Mouse (Mus musculus) layer of hippocampus, postnatal 25 days (tissue): Measurements from ENCODE around the gene H2-Oa. TPM values are rescaled to one million over a fixed set of nuclear protein-coding genes. Genes with fewer than 3 reads are reported as not detected.

Experiments used
- DNase-seq, 2 experiments: peaks; one replicate each; pipeline ENCODE4 v3.0.0; 2022; ENCODE audit warnings: mixed read lengths in 2 of 2, low spot score in 1 of 2; ENCODE audit errors: extremely low spot score in 1 of 2
- total RNA-seq, 2 experiments: library from RNA; stranded (reverse); gene quantifications; 2 replicates each; pipeline ENCODE4 v1.2.3; 2021

Gene H2-Oa
- total RNA-seq, 2 experiments from 2014 or later = 0.42 to 0.45 TPM

- peak; percentile 62 to 77 for DNase-seq
Observed at GRCm38 (mm10) chr17:34121172-34121878, 29.2 kb downstream of the H2-Oa start.

DNA sequence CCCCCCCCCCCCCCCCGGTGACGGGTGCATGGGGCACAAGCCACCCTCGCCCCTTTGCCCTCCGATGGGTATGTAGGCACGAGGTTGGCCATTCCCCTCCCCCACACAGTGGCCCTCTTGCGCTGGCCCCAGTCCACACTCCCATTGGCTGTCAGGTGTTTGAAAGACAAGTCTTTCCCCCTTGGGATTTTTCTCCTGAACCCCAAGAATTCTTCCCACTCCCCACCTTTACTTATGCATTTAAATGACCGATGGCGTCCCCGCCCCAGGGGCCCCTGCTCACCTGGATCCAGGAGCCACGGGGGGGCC lies 29.7 kb downstream of the H2-Oa start:
- peak; percentile 56 to 61 for DNase-seq

GRCm38 (mm10) chr17:34122188-34122984 lies 30.2 kb downstream of the H2-Oa start, which contains the start of gene Brd2:
TSS of gene Brd2 (minus strand) at chr17:34122634.
- peak; percentile 94 to 98 for DNase-seq

GRCm38 (mm10) chr17:34123111-34123510 lies 31.0 kb downstream of the H2-Oa start:
- DNase-seq = no peak

DNA sequence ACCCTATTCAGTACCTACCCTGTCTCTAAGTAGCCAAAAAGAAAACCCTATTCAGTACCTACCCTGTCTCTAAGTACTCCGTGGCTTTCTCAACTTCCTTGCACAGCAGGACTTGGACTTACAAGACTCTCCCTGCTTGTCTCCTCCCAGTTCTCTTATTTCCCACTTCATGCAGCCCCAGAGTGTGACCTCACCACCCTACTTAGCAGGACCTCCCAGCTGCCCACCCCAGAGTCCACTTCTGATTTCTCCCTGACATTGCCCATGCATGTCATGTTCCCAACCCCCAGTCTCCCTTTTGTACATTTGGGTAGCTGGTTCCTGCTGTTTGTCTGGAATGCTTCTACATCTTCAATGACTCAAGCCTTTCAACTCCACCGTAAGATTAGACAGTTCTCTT lies 31.4 kb downstream of the H2-Oa start:
- no peak for DNase-seq

GRCm38 (mm10) chr17:34124649-34125048 lies 32.5 kb downstream of the H2-Oa start:
- DNase-seq = no peak

DNA sequence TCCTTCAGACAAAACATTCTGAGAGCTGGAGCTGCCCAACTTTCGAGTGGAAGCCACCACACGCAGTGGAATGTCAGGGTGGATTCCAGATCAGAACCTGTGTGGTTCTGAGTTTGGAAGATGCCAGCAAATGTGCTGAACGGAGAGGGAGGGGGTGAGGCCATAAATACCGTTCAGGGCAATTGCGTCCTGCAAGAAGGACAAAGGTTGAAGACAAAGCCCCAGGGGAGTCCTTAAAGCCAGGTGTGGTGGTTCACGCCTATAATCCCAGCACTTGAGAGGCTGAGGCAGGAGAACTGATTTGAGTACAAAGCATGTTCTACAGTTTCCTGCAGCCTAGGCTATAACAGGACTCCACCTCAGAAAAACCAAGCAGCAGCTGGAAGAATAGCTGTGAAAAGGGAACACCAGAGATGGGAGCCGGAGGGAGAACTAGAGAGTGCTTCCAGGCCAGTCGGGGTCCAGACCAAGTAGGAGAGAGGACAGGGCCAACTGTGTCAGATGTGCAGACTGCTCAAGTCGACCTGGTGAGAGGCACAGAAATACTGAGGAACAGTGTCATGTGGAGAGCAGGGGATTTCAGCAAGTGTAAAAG lies 34.8 kb downstream of the H2-Oa start:
- no peak for DNase-seq

- no peak for DNase-seq
Observed at GRCm38 (mm10) chr17:34127475-34127874, 35.3 kb downstream of the H2-Oa start.

DNA sequence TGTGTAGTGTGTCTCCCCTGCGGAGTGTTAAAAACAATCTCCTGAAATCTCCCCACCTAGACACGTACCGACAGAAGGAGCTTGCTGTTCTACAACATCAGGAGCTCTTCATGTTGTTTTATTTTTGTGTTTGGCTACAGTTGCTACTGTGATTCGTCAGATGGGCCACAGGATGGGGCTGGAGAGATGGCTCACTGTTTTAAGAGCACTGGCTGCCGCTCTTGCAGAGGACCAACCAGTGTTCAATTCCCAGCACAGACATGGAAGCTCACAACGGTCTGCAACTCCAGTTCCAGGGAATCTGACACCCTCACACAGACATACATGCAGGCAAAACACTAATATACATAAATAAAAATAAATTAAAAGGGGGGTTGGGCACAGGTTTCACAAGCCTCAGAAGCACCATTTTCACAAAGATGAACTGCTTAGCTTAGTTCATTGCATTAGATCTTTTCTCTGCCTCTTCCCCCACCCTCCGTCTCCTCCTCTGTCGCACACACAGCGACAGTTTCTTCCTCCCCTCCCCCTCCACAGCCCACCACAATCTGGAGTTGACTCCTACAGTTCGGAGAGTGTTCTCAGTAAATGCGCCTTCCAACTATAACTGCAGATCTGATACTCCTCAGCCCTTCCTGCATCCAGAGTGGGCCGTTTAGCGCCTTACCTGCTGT lies 36.3 kb downstream of the H2-Oa start:
- DNase-seq = no peak

GRCm38 (mm10) chr17:34128944-34129791 lies 37.0 kb downstream of the H2-Oa start:
- DNase-seq = no peak

- no peak for DNase-seq
Observed at GRCm38 (mm10) chr17:34130073-34130947, 38.2 kb downstream of the H2-Oa start.

DNA sequence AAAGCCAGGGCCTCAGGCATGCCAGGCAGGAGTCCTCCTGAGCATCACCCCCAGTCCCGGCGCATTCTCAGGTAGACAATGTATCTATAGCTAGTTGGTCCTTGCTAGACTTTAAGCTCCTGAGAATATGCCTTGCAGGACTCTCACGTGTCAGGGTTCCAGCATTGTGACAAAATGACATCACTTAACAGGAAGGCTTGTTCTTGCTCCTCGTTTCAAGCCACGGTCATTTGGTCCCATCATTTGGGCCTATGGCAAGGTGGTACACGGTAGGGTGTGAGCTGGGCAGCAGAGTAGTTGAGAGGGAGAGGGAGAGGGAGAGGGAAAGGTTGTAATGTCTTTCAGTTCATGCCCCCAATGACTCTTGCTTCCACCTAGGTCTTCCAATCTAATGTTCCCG lies 39.8 kb downstream of the H2-Oa start:
- no peak for DNase-seq

DNA sequence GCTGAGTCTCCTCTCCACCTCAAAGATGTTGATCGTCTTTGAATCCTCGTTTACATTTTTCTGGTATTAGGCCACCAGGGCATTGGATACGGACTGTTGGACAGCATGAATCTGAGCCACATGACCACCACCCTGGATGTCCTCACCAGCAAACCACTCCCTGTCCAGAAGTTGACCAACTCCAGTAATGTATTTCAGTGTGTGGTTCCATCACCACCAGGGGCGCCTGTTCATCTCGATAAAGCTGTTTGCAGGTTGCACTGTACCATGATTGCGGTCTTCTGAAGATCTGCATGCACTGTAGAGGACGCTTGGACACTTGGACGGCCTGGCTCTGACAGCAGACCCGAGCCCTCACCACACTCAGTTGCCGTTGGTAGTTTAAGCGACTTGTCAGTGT lies 41.1 kb downstream of the H2-Oa start:
- no peak for DNase-seq

- no peak for DNase-seq
Observed at GRCm38 (mm10) chr17:34134451-34134850, 42.3 kb downstream of the H2-Oa start.

DNA sequence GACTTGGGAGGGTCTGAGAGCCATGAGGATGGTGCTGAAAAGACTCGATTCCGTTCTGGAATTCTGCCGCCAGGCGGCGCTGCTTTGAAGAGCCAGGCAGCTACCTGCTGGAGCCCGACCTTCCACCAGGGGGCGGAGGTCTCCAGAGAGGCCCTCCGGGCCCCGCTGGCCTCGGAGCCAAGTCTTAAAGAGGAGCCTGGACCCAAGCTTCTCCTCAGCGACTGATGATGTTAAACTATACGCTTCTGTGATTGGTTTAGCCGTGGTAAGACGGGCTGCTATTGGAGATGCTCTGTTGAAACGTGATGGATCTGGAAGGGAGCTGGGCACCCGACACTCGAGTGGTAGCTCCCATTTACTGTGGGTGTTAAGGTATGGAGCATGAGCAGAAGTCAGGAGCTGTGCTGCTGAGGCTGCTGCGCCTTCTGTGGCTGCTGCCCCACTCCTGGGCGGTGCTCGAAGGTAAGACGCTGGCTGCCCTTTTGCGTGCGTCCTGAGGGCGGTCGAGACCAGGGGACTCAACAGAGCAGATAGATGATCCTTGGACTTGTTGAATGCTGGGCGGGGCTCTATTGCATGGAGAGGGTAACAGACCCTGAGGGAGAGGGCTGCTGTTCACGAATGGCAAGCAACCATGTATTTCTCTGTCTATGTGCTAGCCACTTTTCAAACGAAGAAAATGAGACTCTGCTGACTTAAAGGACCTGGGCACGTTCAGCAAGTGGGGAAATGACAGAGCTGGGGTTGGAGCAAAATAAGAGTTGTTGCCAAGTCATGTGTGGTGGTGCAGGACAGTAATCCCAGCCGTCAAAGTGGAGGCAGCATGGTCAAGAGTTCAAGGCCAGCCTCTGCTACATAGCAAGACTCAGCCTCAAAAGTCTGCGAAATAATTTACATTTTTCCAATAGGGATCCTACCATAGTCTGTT lies 43.4 kb downstream of the H2-Oa start:
- DNase-seq = peak; percentile 98 to 99

DNA sequence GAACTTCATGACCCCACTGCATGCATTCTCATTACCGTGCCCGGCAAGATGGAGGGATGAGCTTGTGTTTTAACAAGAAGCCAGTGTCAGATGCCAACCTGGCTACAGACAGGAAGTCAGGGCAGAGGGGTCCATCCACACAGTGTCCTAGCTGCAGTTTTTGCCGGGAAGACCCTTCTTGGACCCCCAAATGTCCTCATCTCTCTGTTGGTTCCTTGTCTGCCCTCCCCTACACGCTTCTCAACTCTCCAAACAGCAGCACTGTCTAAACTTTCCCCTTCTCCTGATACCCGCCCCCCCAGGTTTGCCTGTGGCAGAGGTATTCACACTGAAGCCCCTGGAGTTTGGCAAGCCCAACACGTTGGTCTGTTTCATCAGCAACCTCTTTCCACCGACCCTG lies 45.5 kb downstream of the H2-Oa start:
- no peak for DNase-seq

GRCm38 (mm10) chr17:34138655-34139054 lies 46.5 kb downstream of the H2-Oa start:
- DNase-seq = no peak

DNA sequence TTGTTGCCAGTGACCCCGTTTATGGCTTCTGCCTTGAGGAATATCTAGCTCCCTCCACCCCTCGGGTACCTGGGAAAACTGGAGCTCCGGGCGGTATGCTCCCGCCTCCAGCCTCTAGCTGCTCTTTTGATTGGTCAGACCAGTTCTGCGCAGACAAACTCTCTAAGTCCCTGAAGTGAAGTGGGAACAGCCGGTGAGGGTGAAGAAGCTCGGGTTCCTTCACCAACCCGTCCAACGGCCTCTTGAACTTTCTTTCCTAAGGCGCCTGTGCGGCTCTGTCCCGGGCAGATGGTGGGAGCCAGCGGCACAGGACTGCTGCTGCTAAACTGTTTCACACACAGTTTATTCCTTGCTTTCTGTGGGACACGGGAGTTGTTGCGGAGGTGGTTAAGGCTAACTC lies 47.3 kb downstream of the H2-Oa start:
- DNase-seq = no peak
